Mouse (Mus musculus) small intestine, adult 2 months (tissue): ENCODE data around the gene Nudt17.

Experiments
- CTCF ChIP-seq: fragments of 200-500 bp; IDR thresholded peaks from 2 replicates; pipeline ENCODE4 v1.5.1; 2012; ENCODE audit warnings: low read depth, mild to moderate bottlenecking, control low read depth, inconsistent platforms, low read length, moderate library complexity, mixed read lengths; ENCODE audit not compliant: insufficient replicate concordance, insufficient read length; ENCODE audit errors: extremely low read depth
- POLR2A ChIP-seq: fragments of 200-500 bp; IDR thresholded peaks from 2 replicates; pipeline ENCODE4 v1.6.1; 2012; ENCODE audit warnings: low read depth, mild to moderate bottlenecking, control low read depth, inconsistent platforms, low read length, moderate library complexity

DNA sequence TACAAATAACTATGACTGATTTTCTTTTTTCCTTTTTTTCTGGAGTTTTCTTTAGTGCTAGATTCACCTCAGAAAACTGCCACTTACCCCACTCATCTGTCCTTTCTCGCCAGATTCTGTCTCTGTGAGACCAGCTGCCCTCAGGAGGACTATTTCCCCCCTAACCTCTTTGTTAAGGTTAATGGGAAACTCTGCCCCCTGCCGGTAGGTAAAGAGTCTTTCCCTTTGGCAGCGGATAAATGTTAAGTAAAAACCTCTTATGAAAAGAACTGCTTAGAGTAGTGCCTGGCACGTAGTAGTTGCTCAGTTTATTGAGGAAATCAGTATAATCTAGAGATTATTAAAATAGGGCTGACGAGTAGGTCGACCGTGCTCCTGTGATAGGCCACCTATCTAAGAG, 8.0 kb downstream of the Nudt17 start:
- TF ChIP-seq POLR2A (no peak), CTCF (no peak)
